Mouse (Mus musculus) frontal cortex, adult (tissue): ENCODE measurements around the gene Dnajc13.

Experiments
- ATAC-seq: cut with Nextera tagmentation; 2 replicates; pipeline ENCODE4 v1.9.2; 2017; ENCODE audit warnings: mild to moderate bottlenecking, moderate library complexity, mixed read lengths; ENCODE audit not compliant: low TSS enrichment

Dnajc13 gene

DNA sequence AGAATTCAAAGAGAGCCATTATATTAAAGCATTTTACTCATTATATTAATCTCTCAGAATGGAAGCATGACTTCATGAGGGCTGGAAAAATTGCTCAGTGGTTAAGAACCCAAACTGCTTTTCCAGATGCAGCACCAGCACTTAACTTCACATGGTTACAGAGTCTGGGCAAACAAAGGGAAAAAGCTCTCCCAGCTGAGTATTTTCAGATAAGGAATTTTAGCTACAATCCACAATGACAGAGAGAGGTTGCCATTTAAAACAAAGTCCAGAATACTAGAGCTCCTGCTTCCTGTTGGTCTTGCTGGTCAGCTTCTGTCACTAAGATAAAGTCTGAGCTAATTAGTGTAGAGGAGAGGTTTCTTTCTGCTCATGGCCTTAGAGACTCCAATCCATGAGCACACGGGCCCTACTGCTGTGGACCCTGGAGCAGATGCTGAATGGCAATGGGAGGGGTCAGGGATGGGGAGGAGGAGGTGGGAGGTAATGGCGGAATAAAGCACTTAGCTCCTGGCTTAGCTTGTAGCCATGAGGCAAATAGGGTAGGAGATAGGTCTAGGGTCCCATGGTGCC, 154.1 kb downstream of the Dnajc13 start:
- ATAC-seq, result no peak

DNA sequence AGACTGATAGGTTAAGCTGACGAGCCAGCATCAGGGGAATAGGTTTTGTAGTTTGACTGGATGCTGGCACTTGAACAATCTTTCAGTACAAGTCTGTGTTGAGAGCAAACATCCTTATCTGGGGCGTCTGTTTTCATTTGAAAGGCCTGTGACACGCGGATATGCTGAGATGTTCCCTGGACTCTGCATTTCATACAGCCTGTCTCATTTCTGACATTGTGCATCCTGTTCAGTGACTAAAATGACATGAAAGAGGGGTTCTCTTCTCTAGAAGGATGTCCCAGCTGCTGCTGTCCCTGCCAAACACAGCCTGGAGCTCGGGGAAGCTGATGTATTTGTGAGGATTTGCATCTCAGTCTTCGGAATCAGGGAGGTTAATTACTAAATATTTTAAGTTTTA, 155.2 kb downstream of the Dnajc13 start:
- no peak for ATAC-seq

GRCm38 (mm10) chr9:104106930-104107329, 155.8 kb downstream of the Dnajc13 start:
- no peak for ATAC-seq

GRCm38 (mm10) chr9:104104986-104105385, 157.7 kb downstream of the Dnajc13 start:
- no peak for ATAC-seq

DNA sequence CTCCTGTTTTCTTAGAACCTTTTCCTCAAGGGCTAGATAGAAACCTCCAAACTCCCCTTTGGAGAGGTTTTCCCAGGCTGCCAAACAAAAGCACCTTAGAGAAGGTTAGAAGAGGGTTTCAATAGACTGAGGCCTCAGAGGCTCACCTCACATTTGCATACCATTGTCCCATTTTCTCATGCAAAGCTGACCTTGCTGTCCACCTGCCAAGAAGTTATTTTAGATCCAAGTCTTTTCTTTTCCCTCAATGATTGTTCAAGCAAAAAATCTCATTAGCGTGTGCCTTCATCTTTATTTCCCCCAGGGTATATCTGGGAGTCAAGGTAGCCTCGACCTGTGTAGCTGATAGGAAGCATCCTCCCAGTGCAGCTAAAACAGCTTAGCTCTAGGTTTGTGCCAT, 159.8 kb downstream of the Dnajc13 start:
- no peak for ATAC-seq

- ATAC-seq, result no peak
These were observed 160.4 kb downstream of the Dnajc13 start for GRCm38 (mm10) chr9:104102301-104102700.

GRCm38 (mm10) chr9:104101458-104101857, 161.3 kb downstream of the Dnajc13 start:
- no peak for ATAC-seq
